Mouse (Mus musculus) G1E (cell line): ENCODE results near the gene Cstf3. TPM values are rescaled to one million over a fixed set of nuclear protein-coding genes. Genes with fewer than 3 reads are reported as not detected.

ENCODE experiments used
- ATAC-seq: 2 replicates; pipeline ENCODE4 v1.8.0; 2016; ENCODE audit warnings: mild to moderate bottlenecking; ENCODE audit not compliant: insufficient number of reproducible peaks, poor library complexity, low FRiP score, severe bottlenecking; ENCODE audit errors: extremely low read depth
- DNase-seq: peaks from one replicate; pipeline ENCODE4 v3.0.0; 2012; ENCODE audit warnings: low spot score
- H3K27me3 ChIP-seq: 2 replicates; pipeline ENCODE4 v1.6.1; 2012; ENCODE audit warnings: mild to moderate bottlenecking, low read length, inconsistent platforms; ENCODE audit not compliant: insufficient read depth
- H3K36me3 ChIP-seq: replicated peaks from 2 replicates; pipeline ENCODE3; 2012; ENCODE audit warnings: mild to moderate bottlenecking, inconsistent platforms
- H3K4me1 ChIP-seq: 2 replicates; pipeline ENCODE4 v1.6.1; 2012; ENCODE audit warnings: low read depth, low read length, inconsistent platforms, mixed read lengths; ENCODE audit not compliant: insufficient read depth
- H3K4me3 ChIP-seq: 2 replicates; pipeline ENCODE4 v1.5.1; 2012; ENCODE audit warnings: low read depth, mild to moderate bottlenecking, inconsistent platforms, low read length, moderate library complexity, mixed read lengths
- H3K9me3 ChIP-seq: replicated peaks from 2 replicates; pipeline ENCODE4 v1.6.1; 2012; ENCODE audit warnings: inconsistent platforms
- CTCF ChIP-seq: IDR thresholded peaks from 2 replicates; pipeline ENCODE4 v1.5.1; 2012; ENCODE audit warnings: low read depth, low read length, inconsistent platforms, mixed read lengths
- GATA1 ChIP-seq: IDR thresholded peaks from 2 replicates; pipeline ENCODE4 v1.6.1; 2012; ENCODE audit warnings: borderline replicate concordance, low read length, inconsistent platforms, mixed read lengths
- GATA2 ChIP-seq: IDR thresholded peaks from 2 replicates; pipeline ENCODE4 v1.6.1; 2012; ENCODE audit warnings: low read depth, low read length, inconsistent platforms, borderline replicate concordance
- POLR2AphosphoS5 ChIP-seq: IDR thresholded peaks from 2 replicates; pipeline ENCODE4 v1.6.1; 2012; ENCODE audit warnings: low read depth, low read length, inconsistent platforms; ENCODE audit not compliant: insufficient replicate concordance
- TAL1 ChIP-seq: conservative IDR thresholded peaks from 2 replicates; pipeline ENCODE4 v1.6.1; 2012; ENCODE audit warnings: low read depth, low read length, inconsistent platforms, mixed read lengths
- polyA plus RNA-seq: library from polyadenylated mRNA; stranded (reverse); fragments of >175 nt; gene quantifications from 2 replicates; pipeline ENCODE4 v1.2.3, GENCODE M21; 2012
- total RNA-seq, 2 experiments: library from RNA; stranded (forward) in 1 of 2; stranded (reverse) in 1 of 2; fragments of 200-1000 nt in 1 of 2; fragments of >200 nt in 1 of 2; fragmentation: Nextera tagmentation in 1 of 2; gene quantifications; 2 replicates each; pipeline ENCODE4 v1.2.3; 2014 to 2017

Gene Cstf3
- total and polyA plus RNA-seq, 3 experiments, result 7.7 to 88.1 (median 30.3) TPM

GRCm38 (mm10) chr2:104591141-104591540, 818 bp downstream of the Cstf3 start:
- H3K36me3 ChIP-seq, result peaks cover 13% of the 10 kb centered on the region
- DNase-seq (no peak), ATAC-seq (no peak)
- H3K4me1 ChIP-seq, result peaks cover 30% of the 10 kb centered on the region
- TF ChIP-seq GATA2 (no peak), GATA1 (no peak), CTCF (no peak), POLR2AphosphoS5 (no peak), TAL1 (no peak)
- H3K4me3 ChIP-seq, result peak overlapping the region; percentile 93
- no peaks in the 10 kb centered on the region for H3K9me3 ChIP-seq
- no peaks in the 10 kb centered on the region for H3K27me3 ChIP-seq

- H3K27me3 ChIP-seq, result no peaks in the 10 kb centered on the region
- H3K9me3 ChIP-seq, result no peaks in the 10 kb centered on the region
- H3K36me3 ChIP-seq, result peaks cover 28% of the 10 kb centered on the region
- H3K4me3 ChIP-seq, result no peak overlapping the region
- no peak for DNase-seq
- peaks cover 33% of the 10 kb centered on the region for H3K4me1 ChIP-seq
- no peak for ATAC-seq
- TF ChIP-seq TAL1 (no peak), GATA2 (no peak), POLR2AphosphoS5 (no peak), GATA1 (no peak), CTCF (no peak)
These were observed 4.7 kb downstream of the Cstf3 start for GRCm38 (mm10) chr2:104595063-104595462.

GRCm38 (mm10) chr2:104603431-104603830, 13.1 kb downstream of the Cstf3 start:
- no peaks in the 10 kb centered on the region for H3K4me1 ChIP-seq
- H3K27me3 ChIP-seq, result no peaks in the 10 kb centered on the region
- no peaks in the 10 kb centered on the region for H3K9me3 ChIP-seq
- DNase-seq (no peak), ATAC-seq (no peak)
- TF ChIP-seq GATA1 (no peak), GATA2 (no peak), CTCF (no peak), TAL1 (no peak), POLR2AphosphoS5 (no peak)
- peaks cover 25% of the 10 kb centered on the region for H3K36me3 ChIP-seq
- H3K4me3 ChIP-seq, result no peak overlapping the region

GRCm38 (mm10) chr2:104604718-104605117, 14.4 kb downstream of the Cstf3 start:
- H3K9me3 ChIP-seq, result no peaks in the 10 kb centered on the region
- H3K4me1 ChIP-seq, result no peaks in the 10 kb centered on the region
- peaks cover 27% of the 10 kb centered on the region for H3K36me3 ChIP-seq
- no peaks in the 10 kb centered on the region for H3K27me3 ChIP-seq
- DNase-seq (no peak), ATAC-seq (no peak)
- TF ChIP-seq GATA1, result no peak
- TF ChIP-seq TAL1, result no peak
- TF ChIP-seq GATA2, result no peak
- no peak for TF ChIP-seq POLR2AphosphoS5
- no peak for TF ChIP-seq CTCF
- no peak overlapping the region for H3K4me3 ChIP-seq

- peaks cover 31% of the 10 kb centered on the region for H3K36me3 ChIP-seq
- no peak for ATAC-seq
- no peaks in the 10 kb centered on the region for H3K9me3 ChIP-seq
- H3K27me3 ChIP-seq, result no peaks in the 10 kb centered on the region
- H3K4me3 ChIP-seq, result no peak overlapping the region
- no peaks in the 10 kb centered on the region for H3K4me1 ChIP-seq
- DNase-seq, result no peak
- no peak for TF ChIP-seq CTCF
These were observed 15.2 kb downstream of the Cstf3 start for GRCm38 (mm10) chr2:104605560-104605959.

GRCm38 (mm10) chr2:104614786-104615185, 24.5 kb downstream of the Cstf3 start:
- Histone ChIP-seq H3K9me3 (no peaks in the 10 kb centered on the region), H3K4me1 (no peaks in the 10 kb centered on the region), H3K36me3 (peaks cover 44% of the 10 kb centered on the region), H3K27me3 (no peaks in the 10 kb centered on the region), H3K4me3 (no peak overlapping the region)
- ATAC-seq (no peak), DNase-seq (no peak)
- no peak for TF ChIP-seq GATA2
- no peak for TF ChIP-seq CTCF
- no peak for TF ChIP-seq POLR2AphosphoS5
- TF ChIP-seq GATA1, result no peak
- TF ChIP-seq TAL1, result no peak
